Mouse (Mus musculus) testis, adult 2 months (tissue): Measurements from ENCODE around the gene Tmem30b.

Source experiments
- CTCF ChIP-seq: fragments of 200-500 bp; IDR thresholded peaks from 2 replicates; pipeline ENCODE4 v1.5.1; 2012; ENCODE audit warnings: low read depth, mild to moderate bottlenecking, inconsistent platforms, low read length, moderate library complexity; ENCODE audit not compliant: control insufficient read depth, insufficient read depth, insufficient replicate concordance
- POLR2A ChIP-seq: fragments of 200-500 bp; IDR thresholded peaks from 2 replicates; pipeline ENCODE4 v1.6.1; 2012; ENCODE audit warnings: low read depth, mild to moderate bottlenecking, inconsistent platforms, low read length, moderate library complexity; ENCODE audit not compliant: control insufficient read depth

DNA sequence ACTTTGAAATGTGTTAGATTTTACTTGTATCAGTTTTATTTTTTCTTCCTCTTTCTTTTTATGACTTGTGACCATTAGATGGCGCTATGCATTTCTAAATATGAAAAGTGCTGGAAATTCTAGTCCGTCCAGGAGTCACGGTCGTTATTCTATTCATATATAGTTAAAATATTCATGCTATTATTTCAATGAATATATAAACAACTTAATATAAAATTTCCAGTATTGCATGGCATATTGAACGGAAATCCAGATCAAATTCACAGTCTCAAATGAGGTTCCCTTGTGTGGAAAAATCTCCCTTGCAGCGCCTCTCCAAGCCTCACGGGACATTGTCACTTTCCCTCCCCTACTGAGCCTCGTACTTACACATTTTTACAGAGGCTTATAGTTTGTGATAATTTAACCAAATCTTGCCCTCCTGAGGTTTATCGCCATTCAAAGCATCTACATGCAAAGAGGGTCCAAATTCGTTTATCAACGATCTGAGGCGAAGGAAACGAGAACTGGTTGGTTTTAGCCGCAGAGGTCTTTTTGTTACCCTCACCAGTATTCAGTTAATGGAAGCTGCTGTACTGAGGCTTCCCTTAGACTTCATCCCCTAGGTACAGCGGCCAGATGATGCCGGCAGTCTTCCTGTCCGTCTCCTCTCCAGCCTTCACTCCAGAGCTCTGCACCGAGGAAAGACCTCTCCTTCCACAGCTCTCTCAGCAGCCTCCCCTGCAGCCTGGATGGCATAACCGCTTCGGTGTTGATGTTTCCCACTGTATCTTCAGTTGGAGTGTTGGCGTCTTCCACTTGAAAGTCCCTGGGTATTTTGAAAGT, 18.8 kb upstream of the Tmem30b start:
- TF ChIP-seq POLR2A (no peak), CTCF (no peak)
